Mouse (Mus musculus) testis, adult 2 months (tissue): ENCODE measurements around the gene Myoz1.

Experiments
- CTCF ChIP-seq: fragments of 200-500 bp; IDR thresholded peaks from 2 replicates; pipeline ENCODE4 v1.5.1; 2012; ENCODE audit warnings: low read depth, mild to moderate bottlenecking, inconsistent platforms, low read length, moderate library complexity; ENCODE audit not compliant: control insufficient read depth, insufficient read depth, insufficient replicate concordance
- POLR2A ChIP-seq: fragments of 200-500 bp; IDR thresholded peaks from 2 replicates; pipeline ENCODE4 v1.6.1; 2012; ENCODE audit warnings: low read depth, mild to moderate bottlenecking, inconsistent platforms, low read length, moderate library complexity; ENCODE audit not compliant: control insufficient read depth

DNA sequence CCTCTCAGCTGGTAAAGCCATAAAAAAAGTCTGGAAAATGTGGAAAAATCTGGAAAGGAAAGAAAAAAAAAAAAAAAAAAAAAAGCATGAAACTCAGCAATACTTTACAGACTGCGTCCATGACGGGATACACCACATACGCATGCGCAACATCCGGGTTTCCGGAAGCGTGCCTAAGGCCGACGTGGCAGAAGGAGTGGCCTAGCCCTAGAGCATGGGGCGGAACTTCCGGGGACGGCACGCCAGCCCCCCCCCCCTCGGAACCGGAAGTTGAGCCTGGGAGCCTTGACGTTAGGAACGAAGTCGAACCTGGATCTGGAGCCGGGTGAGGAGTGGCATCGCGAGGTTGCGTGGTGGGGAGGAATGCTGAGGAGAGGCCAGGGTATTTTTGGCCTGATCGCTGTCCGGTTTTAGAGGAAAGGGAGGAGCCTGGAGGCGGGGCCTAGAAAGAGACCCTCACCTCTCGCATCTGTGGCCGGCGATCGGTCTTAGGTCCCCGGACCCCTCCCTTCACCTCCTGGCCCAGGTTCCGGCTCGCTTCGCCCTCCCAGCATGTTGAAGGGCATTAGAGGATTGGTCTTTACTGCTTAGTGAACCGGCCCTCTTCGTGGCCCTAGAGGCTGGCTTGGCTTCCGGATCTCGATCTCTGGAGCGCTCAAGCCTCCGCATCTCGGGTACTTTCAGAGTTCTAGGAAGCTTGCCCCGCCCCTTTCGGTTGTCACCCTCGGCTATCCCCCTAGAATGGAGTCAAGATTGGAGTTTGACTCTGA is 17.9 kb upstream of the Myoz1 start, which contains the start of gene Sec24c:
- TF ChIP-seq CTCF (0 out of 2 replicates have a peak, but pooled peaks have one; percentile 2), POLR2A (peak; percentile 70)
